Mouse (Mus musculus): Measurements from ENCODE around the gene Prkag1.

Gene Prkag1

DNA sequence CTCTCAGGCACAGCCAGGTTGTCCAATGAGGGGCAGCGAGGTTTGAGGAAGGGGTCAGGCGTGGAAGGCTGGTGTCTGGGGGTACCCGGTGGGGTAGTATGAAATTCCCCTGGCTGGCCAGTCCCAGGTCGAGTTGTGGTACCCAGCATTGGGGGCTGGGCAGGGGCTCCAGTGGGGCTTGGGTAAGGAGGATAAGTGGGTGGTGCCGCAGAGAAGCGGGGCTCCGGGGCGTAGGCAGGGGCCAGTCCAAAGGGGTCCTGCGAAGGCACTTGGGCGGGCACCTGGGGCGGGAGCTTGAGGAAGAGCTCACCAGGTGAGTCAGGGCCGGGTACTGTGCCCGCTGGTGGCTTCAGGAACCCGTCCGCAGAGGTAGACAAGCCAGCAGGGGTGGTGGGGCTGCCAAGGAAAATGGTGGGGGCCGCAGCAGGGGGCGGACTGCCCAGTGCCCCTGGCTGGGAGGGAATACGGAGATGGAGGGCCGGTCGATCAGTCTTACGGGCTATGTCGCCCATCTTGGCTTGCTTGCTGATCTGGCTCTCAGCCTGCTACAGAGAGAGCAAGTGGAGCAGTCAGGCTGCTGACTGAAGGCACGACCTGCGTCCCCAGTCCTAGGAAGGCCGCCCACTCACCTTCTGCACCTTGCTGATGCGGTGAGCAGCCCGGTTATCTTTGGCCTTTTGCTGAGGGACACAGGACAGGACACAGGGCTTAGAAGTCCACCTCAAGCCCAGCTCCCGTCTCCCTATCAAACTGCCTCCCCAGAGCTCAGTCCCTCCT is 22.0 kb upstream of the Prkag1 start:
- no peak for DNase-seq (ENCODE audit: low spot score in 2 of 2)

DNA sequence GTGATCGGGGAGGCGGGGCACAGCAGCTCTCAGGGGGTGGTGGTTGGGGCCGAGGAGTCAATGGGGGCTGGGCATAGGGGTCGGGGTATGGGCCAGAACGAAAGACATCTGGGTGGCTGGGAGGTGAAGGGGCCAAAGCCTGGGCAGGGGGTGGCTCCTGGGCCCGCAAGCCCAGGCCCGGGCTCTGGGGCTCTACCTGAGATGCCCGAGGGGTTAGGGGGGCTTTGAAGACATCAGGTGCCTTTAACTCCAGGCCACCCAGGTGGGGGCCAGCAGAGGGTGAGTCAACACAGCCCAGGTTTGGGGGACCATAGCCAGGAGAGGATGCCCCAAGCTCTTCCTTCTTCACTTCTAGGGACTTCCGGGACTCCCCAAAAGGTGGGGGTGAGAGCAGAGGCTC is 21.4 kb upstream of the Prkag1 start:
- no peak for DNase-seq (ENCODE audit: low spot score in 2 of 2)

DNA sequence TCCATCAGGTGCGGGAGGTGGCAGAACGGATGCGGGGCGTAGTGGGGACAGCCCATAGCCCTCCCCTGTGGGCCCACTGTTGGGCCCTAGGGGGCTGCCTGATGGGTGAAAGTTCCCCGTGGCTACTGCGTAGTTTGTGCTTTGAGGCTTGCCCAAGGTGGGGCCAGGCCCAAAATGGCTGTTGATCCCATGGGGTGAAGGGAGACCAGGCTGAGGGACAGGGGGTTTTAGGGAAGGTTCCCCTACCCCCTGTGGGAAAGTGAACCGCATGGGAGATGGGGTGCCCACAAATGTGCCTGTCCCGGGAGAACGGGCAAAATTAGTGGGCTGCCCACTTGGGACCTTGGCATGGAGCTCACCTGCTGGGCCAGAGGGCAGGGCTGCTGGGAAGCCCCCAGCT is 20.8 kb upstream of the Prkag1 start:
- no peak for DNase-seq (ENCODE audit: low spot score in 2 of 2)

DNA sequence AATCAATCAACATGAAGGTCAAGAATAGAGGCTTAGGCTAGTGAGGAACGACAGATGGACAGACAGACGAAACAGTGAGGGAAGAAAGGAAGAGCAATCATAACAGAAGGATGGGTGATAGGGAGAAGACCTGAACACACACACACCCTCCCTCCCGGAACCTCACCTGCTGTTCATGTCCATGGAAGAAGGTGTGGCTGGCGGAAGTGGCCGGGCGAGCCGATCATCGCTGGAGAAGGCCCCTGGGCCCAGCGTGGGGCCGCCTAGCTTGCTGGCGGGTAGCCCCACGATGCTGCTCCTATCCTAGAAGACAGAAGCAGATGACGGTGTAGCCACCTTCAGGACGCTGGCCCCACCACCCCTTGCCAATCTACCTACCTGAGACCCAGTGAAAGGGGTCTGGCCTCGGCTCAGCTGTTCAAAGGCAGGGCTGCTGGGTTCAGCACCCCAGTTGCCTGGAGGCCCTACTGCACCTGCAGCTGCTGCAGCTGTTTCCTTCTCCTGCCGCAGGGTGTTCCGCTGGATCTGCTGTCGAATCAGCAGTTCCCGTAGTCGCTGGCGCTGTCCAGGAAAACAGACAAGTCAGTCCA is 20.0 kb upstream of the Prkag1 start:
- DNase-seq (ENCODE audit: low spot score in 2 of 2): no peak

DNA sequence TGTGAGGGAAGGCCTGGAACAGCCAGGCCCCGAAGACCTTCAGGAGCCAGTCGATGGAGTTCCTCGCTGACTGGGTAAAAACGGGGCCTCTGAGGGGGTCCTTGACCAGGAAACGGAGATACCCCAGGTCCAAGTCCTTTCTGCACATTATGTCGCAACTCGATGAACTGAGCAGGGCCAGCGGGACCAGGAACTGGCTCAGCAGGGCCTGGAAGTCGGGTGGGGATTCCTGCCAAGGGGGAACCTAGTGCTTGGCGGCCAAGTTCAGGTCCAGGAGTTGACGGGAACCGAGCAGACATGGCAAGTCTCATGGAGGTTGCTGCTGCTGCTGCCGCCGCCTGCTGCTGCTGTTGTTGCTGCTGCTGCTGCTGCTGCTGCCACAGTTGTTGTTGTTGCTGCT is 19.3 kb upstream of the Prkag1 start:
- no peak for DNase-seq (ENCODE audit: low spot score in 2 of 2)

DNA sequence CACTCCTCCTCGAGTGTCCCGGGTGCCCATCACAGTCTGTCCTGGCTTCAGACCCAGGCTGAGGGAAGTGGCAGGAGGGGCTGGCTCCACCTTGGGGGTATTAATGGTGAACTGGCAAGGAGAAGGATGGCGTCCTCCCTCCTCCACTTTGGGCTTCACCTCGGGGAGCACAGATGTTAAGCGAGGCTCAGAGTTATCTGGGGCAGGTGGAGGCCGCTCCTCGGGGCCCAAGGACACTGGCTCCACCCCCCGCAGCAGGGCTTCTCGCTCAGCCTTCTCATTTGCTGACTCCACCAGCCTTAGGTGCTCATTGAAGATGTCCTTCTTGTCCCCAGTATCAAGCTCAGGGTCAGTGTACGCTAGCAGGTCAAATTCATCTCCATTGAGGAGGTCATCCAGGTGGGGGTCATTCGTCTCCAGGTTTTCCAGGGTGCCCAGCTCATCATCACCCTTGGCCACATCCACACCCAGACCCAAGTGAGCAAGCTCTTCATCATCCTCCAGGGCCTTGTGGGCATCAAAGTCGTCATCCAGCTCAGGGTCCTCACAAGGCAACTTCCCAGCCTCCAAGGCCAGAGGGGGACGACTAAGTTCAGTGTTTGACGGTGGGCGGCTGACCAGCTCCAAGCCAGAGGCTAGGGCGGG is 18.8 kb upstream of the Prkag1 start:
- DNase-seq (ENCODE audit: low spot score in 2 of 2): no peak

DNA sequence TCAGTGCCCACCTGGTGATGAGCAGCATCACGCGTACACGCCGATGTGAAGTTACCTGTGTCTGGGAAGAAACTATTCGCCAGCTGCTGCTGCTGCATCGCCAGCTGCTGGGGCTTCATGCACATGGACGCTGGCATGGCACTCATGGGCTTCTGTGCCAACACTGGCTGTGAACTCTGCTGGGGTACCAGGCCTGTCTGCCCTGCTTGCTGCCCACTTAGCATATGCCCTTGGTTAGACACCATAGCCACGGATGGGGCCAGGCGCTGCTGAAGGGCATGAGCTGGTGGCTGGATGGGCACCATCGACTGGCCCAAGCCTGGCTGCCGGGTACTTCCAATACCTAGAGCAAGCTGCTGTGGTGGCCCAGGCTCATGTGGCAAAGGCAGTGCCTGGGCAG is 17.8 kb upstream of the Prkag1 start:
- no peak for DNase-seq (ENCODE audit: low spot score in 2 of 2)

DNA sequence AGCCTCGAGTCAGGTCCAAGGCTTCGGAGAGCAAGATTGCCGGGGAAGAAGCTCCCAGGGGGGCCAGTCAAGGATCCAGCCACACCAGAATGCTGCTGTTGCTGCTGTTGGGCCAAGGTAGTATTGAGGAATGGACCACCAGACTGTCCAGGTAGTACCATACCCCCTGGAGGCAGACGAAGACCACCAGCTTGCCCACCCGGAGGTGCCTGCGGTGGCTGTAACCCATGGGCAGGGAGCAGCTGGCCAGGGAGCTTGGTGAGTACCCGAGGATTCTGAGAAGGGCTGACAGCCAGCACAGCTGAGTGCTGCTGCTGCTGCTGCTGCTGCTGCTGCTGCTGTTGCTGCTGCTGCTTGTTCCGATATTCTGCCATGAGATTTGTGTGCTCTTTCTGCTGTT is 14.8 kb upstream of the Prkag1 start:
- DNase-seq (ENCODE audit: low spot score in 2 of 2): no peak

DNA sequence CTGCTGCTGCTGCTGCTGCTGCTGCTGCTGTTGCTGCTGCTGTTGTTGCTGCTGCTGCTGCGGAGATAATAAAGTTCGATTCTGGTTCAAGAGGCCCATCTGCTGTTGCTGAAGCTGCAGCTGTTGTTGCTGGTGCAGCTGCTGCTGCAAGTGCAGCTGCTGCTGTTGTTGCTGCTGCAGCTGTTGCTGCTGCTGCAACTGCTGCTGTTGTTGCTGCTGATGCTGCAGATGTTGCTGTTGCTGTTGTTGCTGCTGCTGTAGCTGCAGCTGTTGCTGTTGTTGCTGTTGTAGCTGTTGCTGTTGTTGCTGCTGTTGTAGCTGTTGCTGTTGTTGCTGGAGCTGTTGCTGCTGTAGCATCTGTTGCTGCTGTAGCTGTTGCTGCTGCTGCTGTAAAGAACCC is 13.8 kb upstream of the Prkag1 start:
- no peak for DNase-seq (ENCODE audit: low spot score in 2 of 2)

DNA sequence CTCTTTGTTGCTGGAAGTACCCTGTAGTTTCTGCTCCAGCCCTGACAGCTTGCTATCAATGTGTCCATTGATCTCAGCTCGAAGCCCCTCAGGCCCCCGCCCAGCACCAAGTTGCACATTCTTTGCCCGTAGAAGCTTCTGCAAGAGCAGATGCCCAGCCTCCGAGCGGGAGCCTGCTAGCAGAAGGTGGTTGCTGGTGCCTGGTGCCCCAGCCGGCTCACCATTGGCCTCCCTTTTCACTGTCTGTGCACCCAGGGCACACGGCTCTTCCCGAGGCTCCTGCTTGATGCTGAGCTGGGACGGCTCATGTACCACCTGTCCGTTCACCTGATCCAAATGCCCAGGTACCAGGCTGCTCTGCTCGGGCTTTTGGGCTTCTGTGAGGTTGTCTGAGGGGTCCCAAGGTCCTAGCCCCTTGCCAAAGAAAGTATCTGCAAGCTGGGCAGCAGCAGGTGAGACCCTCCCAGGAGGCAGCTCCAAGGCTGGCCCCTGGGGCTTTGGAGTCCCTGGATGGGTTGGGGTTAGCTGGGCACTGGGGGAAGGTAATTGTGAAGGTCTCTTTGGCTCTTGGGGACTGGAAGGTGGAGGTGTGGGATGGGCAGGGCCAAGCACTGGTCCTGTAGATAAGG is 12.4 kb upstream of the Prkag1 start:
- no peak for DNase-seq (ENCODE audit: low spot score in 2 of 2)

DNA sequence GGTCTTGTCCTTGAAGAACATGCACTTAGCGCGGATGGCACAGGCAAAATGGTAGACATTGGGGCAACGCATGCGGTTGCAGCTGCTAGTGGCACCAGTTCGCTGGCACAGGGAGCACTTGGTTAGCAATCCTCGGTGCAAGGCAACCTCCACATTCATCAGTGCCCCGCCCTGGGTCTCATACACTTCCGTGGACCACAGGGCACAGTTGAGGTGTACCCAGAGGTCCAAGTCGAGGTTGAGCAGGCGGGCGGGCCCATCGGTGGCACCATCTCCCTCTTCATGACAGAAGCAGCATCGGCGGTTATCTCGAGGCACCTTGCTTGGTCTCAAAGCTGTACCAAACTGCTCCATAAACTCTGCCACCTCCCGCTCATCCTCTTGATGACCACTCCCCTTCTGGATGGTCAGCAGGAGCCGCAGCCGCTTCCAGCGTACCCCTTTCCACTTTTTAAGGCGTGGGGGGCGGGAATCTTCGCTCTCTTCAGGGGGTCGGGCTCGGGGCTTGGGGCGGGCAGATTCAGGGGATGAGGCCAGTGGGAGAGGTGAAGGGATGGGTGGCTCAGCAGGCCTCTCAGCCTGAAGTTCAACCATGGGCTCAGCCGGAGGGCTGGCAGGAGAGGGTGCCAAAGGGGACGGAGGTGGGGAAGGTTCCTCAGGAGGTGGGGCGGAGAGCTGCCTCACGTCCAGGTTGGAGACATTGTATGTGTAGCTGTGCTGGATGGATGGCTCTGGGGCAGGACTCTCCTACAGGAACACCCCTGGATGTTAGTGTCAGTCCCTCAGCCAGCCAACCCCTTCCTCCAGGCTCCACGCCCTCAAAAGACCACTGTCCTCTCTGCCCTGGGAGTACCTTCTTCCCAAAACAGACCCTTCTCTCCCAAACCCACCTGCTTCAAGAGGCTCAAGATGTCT is 8.6 kb upstream of the Prkag1 start:
- DNase-seq (ENCODE audit: low spot score in 2 of 2): no peak

DNA sequence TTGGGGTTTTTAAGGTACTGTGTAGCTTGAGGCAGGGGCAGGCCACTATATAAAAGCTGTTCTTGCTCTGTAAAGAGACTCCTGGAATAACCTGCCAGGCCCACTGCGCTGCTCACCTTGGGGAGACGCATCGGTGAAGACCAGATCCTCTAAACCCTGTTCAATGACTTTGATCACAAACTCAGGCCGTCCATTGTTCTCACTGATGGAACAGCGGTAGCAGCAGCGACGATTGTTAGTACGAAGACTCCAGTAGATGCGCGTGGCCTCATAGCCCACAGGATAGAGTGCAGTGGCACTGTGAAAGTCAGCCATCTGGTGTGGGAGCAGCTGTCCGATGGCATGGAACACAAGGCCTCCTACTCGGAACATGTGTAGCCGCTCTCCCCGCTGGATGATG is 7.8 kb upstream of the Prkag1 start:
- DNase-seq (ENCODE audit: low spot score in 2 of 2): no peak

DNA sequence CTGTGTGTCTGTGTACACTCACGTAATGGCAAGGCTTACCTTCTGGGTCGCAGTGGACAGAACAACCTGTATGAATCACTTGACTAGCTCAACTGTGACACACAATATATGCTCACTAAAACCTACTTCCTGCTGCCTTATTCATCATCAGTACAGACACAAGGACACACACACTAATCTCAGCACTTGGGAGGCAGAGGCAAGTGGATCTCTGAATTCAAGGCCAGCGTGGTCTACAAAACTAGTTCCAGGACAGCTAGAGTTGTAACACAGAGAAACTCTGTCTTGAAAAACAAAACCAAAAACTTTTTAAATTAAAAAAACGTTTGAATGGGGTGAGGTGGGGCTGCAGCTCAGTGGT is 6.4 kb upstream of the Prkag1 start:
- no peak for DNase-seq (ENCODE audit: low spot score in 2 of 2)

DNA sequence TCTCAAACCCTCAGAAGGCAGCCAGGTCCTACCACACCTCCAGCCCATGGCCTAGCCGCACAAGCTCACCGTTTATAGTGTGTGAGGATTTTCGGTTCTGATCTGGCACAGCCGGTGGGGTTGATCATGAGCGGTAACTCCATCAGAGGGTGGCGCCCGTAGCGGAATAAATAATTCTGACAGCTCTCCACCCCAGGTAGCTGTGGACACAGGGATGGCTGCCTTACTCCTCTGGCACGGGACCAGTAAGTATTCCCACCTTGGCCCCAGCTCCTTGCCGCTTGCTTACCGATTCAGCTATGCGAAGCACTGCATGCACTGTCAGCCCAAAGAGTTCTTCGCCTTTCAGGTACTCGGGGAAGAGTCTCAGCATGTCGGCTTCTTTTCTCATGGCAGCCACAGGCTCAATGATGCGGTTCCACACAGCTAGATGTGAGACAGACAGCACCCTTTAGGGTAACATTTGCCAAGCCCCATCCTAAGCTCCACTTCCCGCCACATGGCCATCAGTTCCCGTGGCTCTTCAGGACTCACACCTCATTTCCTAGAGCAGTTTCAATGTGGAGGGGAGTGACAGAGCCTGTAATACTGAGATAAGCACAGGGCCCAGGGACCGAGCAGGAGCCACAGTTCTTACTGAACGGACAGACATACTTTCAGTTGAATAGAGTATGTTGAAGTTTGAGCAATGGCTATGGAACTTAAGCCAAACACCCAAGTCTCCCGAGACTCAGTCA is 5.9 kb upstream of the Prkag1 start:
- DNase-seq (ENCODE audit: low spot score in 2 of 2): no peak

DNA sequence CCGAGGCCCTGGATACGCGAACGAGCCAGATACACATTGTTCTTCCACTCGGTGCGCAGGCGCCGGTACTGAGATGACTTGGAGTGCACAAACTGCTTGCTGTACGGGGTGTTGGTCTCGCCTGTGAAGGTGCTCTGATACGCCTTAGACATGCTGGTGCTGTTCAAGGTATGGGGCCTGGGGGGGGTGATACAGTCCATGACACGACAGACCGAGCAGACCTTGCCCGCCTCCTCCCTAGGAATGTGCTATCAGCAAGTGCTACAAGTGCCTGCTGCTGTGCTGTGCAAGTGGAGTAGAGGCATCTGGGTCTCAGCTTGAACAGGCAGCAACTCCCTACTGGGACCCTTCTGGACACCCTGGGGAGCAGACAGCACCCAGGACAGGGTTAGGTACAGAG is 4.0 kb upstream of the Prkag1 start:
- DNase-seq (ENCODE audit: low spot score in 2 of 2): no peak

DNA sequence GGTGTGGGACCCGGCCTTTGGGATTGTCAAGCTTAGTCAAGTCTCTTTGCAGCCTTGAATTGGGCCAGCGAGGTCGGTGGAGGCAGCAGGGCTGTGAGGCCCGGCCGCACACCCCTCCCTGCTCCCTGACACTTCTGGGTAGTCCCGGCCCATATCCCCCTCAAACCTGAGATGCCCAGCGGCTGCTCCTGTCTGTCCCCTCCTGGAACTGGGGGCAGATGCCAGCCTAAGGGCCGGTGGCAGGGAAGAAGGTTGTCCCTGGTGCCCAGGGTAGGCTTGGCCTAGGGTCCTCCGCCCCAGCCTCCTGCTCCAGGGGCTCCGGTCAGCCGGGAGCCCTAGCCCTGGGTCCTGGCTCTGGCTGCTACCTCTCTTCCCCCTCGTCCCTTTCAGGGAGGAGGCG is 2.7 kb upstream of the Prkag1 start:
- DNase-seq (ENCODE audit: low spot score in 2 of 2): no peak

DNA sequence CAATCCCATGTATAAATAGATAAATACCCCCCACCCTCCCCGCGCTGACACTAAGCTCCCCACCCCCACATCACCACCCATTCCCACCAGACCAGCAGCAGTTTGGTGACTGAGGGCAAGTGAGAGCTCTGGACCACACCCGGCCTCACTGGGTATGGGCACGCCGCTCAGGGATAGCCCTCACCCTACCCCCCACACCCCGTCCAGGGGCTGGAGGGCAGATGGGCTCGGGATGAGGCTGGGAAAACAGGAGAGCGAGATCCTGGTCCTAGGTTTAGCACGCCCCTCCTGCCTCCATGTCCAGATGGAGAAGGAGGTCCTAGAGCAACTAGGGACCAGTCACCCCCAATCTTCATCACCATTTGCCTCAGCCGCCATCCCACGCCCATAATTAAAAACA is 2.0 kb upstream of the Prkag1 start:
- DNase-seq (ENCODE audit: low spot score in 2 of 2): no peak

DNA sequence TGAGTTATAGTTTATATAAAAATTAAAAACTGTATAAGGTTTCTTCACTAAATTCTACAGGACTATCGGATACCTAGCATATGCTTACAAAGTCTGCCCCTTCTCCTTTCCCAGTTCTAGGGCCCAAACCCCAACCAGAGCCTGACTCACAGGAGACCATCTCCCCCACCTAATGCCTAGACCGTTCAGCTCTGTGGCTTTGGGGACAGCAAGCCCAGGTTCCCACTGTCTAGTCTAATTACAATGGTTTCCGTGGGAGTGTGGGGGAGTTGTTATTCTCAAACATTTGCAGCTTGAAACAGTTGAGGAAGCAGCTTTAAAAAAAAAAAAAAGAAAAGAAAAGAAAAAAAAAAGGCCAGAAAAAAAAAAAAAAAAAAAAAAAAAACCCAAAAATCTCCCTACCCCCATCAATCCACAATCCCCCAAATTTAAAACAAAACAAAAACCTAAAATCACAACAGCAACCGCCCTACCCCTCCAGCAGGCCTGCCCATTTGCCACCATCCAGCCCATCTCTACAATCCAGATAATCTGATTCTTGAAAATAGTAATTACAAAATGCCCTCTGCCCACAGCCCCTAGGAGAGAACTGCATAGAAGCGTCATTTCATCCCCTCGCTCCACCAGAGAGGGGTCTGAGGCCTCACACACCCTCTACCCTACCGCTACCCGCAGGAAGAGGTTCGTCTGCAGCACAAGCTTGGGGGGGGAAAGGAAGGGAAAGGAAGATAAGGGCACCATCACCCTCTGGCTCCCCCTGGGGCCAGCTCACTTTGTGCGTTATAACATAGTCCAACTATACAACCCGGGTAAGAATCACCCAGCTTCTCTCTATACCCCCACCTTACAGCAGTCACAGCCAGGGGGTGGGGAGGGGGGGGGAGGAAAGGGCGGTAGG is 1.1 kb upstream of the Prkag1 start:
- DNase-seq (ENCODE audit: low spot score in 2 of 2): peak; percentile 51 to 67

DNA sequence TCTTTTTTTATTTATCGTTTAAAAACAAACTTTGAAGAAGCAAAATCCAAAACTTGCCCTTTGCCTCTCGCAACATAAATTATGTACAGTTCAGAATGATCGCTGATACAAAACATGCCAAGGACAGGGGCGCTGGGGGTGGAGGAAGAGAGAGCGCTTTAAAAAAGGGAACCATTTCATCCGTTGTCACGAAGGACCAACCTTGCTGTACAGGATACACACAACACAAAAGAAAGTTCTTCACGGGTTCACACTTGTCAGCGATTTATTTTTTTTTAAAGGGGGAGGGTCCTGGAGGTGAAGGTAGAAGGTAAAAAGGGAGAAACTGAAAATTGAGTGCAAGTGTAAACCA is 339 bp upstream of the Prkag1 start:
- no peak for DNase-seq (ENCODE audit: low spot score in 2 of 2)

DNA sequence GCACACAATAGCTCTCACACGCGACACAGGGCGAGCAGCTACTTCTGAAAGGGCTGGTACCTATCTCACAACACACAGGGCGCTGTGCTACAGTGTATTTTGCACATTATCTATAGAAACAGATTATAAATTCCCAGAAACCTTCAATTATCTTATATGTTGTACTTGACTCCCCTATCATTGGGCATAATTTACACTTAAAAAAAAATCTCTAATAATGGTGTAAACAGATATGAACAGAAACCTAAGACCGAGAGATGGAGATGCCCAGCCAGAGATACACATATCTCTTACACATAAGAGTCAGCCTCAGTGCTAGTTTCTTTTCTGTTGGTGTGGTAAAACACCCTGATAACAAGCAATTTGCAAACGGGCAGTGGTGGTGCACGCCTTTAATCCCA is 3.7 kb downstream of the Prkag1 start:
- no peak for DNase-seq (ENCODE audit: low spot score in 2 of 2)
